In the genomic region with DNA sequence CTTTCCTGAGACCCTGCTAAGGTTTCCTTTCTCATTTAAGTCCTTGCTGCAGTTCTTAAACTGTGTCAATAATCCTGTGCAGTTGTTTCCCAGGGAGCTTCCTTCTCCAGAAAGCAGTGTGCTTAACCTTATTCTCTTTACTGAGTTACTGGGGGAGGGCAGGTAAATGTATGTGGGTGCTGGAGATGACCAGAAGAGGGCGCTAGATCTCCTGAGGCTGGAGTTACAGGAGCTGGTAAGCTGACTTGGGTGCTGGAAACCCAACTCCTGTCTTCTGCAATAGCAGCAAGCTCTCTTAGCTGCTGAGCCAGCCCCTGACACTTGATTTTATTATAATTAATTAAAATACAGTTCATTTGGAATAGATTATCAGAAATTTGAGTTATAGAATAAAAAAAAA, we compare ENCODE assay signal across 20 mouse cellular contexts.
A peak's percentile ranks its signal among the peaks of the same experiment; 100 is the strongest.
DNase-seq lines count a peak whose midpoint lies in the region; ATAC-seq and TF ChIP-seq lines count a peak whose summit lies in the region.
"Had no signal": no experiment of that assay in that cellular context is flagged by ENCODE, and none has a peak within 500 bp of the region (broad histone marks: within the 10 kb centered on the region; RNA-seq: fewer than 3 reads in every experiment).

No protein-coding gene starts in this region.

- no peak overlapping the region for H3K4me3 ChIP-seq in layer of hippocampus, adult 2 months
- H3K4me3 ChIP-seq: heart, embryonic 13.5 days; liver, embryonic 13.5 days; midbrain, embryonic 12.5 days had no signal

- H3K27ac ChIP-seq in layer of hippocampus, adult 2 months = no peak overlapping the region
- H3K27ac ChIP-seq: heart, embryonic 13.5 days; hindbrain, postnatal 0 days; liver, embryonic 13.5 days; midbrain, embryonic 12.5 days had no signal

- DNase-seq in layer of hippocampus, adult 2 months (ENCODE audit: low spot score in 2 of 2) = no peak
- DNase-seq in layer of hippocampus, adult 11-12 months (ENCODE audit: low spot score) = no peak
- peak; percentile 28 for DNase-seq in retina, embryonic 14.5 days (ENCODE audit: low spot score)
- DNase-seq in retina, postnatal 1 day = no peak
- peak; percentile 18 for DNase-seq in MEL-GATA-1-ER (ENCODE audit: extremely low read depth, low read depth)
- peak; percentile 23 for DNase-seq in forelimb bud, embryonic 11.5 days (ENCODE audit: low read depth, low spot score)
- no peak for DNase-seq in adrenal gland, adult 2 months
- DNase-seq: adrenal gland, postnatal 25 days; cerebellum, adult 9-11 months; heart, postnatal 4 days; kidney, adult 2 months; kidney, postnatal 4 days; liver, embryonic 13.5 days; spleen, adult 18-20 months; thymus, postnatal 25 days had no signal

- peak; percentile 40 for TF ChIP-seq CTCF in layer of hippocampus, adult 2 months (conservative IDR thresholded peaks at IDR 0.05)

- ATAC-seq in inflammation-experienced regulatory T-cells, adult 6 months = no peak
- ATAC-seq: activated CD4-positive, CD25-positive, alpha-beta regulatory T cell, adult 4 months; hindbrain, postnatal 0 days had no signal

Comparison
In these comparisons a context has a peak if more than half of its experiments do, and no peak if none do; other contexts are left out.
1. DNase-seq: peak in retina, embryonic 14.5 days (single experiment), MEL-GATA-1-ER (single experiment) and forelimb bud, embryonic 11.5 days (single experiment); none in layer of hippocampus, adult 2 months (0 of 2), layer of hippocampus, adult 11-12 months (single experiment), retina, postnatal 1 day (single experiment) and adrenal gland, adult 2 months (single experiment).